Mouse (Mus musculus) hindbrain, embryonic 12.5 days (tissue): Measurements from ENCODE around the gene Olfr530. TPM values are rescaled to one million over a fixed set of nuclear protein-coding genes. Genes with fewer than 3 reads are reported as not detected.

Experiments
- ATAC-seq: fragments of 200-750 bp; cut with Nextera tagmentation; 2 replicates; pipeline ENCODE4 v1.8.0; 2017; ENCODE audit warnings: moderate TSS enrichment; ENCODE audit not compliant: low FRiP score
- H3K27ac ChIP-seq: fragments of 300-500 bp; sonication (generic); 2 replicates; pipeline ENCODE4 v1.5.1; 2016; ENCODE audit warnings: mild to moderate bottlenecking
- H3K27me3 ChIP-seq: fragments of 300-500 bp; sonication (generic); 2 replicates; pipeline ENCODE4 v1.6.1; 2016; ENCODE audit warnings: mild to moderate bottlenecking
- H3K36me3 ChIP-seq: fragments of 300-500 bp; sonication (generic); 2 replicates; pipeline ENCODE4 v1.6.1; 2016; ENCODE audit warnings: mild to moderate bottlenecking
- H3K4me1 ChIP-seq: fragments of 300-500 bp; sonication (generic); 2 replicates; pipeline ENCODE4 v1.6.1; 2016
- H3K4me2 ChIP-seq: fragments of 300-500 bp; sonication (generic); replicated peaks from 2 replicates; pipeline ENCODE4 v1.6.1; 2016; ENCODE audit warnings: mild to moderate bottlenecking
- H3K4me3 ChIP-seq: fragments of 300-500 bp; sonication (generic); 2 replicates; pipeline ENCODE4 v1.5.1; 2016; ENCODE audit warnings: mild to moderate bottlenecking
- H3K9ac ChIP-seq: fragments of 300-500 bp; sonication (generic); 2 replicates; pipeline ENCODE4 v1.6.1; 2016; ENCODE audit warnings: mild to moderate bottlenecking, moderate library complexity
- H3K9me3 ChIP-seq: fragments of 300-500 bp; sonication (generic); replicated peaks from 2 replicates; pipeline ENCODE4 v1.6.1; 2016; ENCODE audit warnings: mild to moderate bottlenecking
- WGBS: fragments of 180-500 bp; shearing (Covaris S2); methylation state at CpG from one replicate; pipeline ENCODE4 v1.1.7; 2016; 5-methylcytosine and 5-hydroxymethylcytosine counted together
- polyA plus RNA-seq: library from polyadenylated mRNA; unstranded; fragments of >200 nt; fragmentation: Nextera tagmentation; extraction: Ambion mirVana; gene quantifications from 2 replicates; pipeline ENCODE4 v1.2.1, GENCODE M21; 2016

Gene Olfr530
- not detected in 2 replicates for polyA plus RNA-seq

DNA sequence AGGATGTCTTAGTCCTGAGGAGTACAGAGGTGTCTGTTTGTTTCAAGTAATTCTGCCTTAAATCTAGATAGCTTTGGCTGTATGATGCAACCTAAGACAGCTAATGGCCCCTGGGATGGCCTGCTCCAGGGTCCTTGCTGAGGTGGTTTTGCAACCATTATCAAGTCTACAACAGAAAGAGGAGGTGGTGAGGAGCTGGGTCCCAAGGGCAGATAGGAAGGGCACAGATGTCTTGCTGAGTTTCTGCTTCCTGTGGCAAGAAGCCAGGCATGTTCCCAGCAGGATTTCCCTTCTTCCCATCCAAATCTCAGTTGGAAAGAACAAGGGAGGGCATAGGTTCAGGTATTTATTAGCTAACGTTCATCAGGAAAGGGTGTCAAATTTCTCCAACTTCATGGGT is at the start of gene Olfr530:
Gene Olfr530, minus strand, starts transcription at position 101 of the 400 bp plus-strand sequence.
- H3K4me1 ChIP-seq = no peaks in the 10 kb centered on the region
- H3K4me3 ChIP-seq = no peak within 1 kb of the TSS
- no peaks in the 10 kb centered on the region for H3K9me3 ChIP-seq
- no peaks in the 10 kb centered on the region for H3K27me3 ChIP-seq
- no peaks in the 10 kb centered on the region for H3K36me3 ChIP-seq
- H3K9ac ChIP-seq = no peak within 1 kb of the TSS
- 33% methylated on average over 1 of the region's 1 CpGs for WGBS
- no peak for ATAC-seq
- no peak within 1 kb of the TSS for H3K4me2 ChIP-seq
- no peak within 1 kb of the TSS for H3K27ac ChIP-seq

DNA sequence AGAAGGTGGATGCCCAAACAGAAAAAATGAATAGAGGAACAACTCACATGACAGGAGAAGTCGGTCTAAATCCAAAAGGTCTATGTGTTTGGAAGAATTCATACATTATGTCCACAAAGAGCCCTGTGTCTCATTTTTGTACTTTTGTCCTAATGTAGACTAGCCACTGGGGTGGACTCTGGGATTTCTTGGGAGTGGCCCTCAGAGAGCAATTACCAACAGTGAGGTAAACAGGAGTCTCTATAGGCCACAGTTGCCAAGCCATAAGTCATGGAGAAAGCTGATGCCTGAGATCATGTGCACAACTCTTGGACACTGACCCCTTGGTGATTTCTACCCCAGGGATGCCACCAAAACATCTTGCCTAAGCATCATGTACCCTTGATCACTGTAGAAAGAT is 45.4 kb upstream of the Olfr530 start, which contains the start of gene Olfr532:
Gene Olfr532, minus strand, starts transcription at position 101 of the 400 bp plus-strand sequence.
- H3K27ac ChIP-seq = no peak within 1 kb of the TSS
- no peak within 1 kb of the TSS for H3K9ac ChIP-seq
- H3K9me3 ChIP-seq = no peaks in the 10 kb centered on the region
- H3K4me2 ChIP-seq = no peak within 1 kb of the TSS
- no peak within 1 kb of the TSS for H3K4me3 ChIP-seq
- H3K27me3 ChIP-seq = no peaks in the 10 kb centered on the region
- WGBS = 96% methylated on average over 1 of the region's 1 CpGs
- ATAC-seq = no peak
- no peaks in the 10 kb centered on the region for H3K4me1 ChIP-seq
- no peaks in the 10 kb centered on the region for H3K36me3 ChIP-seq

DNA sequence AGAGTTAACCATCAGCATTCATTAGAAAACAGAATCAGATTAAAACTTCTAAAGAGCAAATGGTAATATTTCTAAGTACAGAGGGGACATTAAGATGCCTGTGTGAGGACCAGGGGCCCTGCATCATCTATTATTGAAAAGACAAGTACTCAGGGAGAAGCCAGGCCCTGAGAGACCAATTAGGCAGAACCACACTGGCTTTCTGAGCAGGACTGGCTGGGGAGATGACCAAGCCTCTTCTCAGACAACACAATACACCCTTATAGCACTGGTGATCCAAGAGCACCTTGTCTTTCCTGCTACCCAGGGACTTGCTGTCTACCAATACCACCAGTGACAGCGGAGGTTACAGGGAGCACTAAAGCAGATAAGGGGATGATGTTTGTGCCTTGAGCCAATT is 26.7 kb upstream of the Olfr530 start, which contains the start of gene Olfr531:
Gene Olfr531, minus strand, starts transcription at position 101 of the 400 bp plus-strand sequence.
- H3K27me3 ChIP-seq = no peaks in the 10 kb centered on the region
- ATAC-seq = no peak
- H3K4me3 ChIP-seq = no peak within 1 kb of the TSS
- H3K9me3 ChIP-seq = 0 out of 2 replicates have a peak, but pooled peaks cover 3% of the 10 kb centered on the region
- H3K4me1 ChIP-seq = no peaks in the 10 kb centered on the region
- H3K4me2 ChIP-seq = no peak within 1 kb of the TSS
- H3K9ac ChIP-seq = no peak within 1 kb of the TSS
- H3K27ac ChIP-seq = no peak within 1 kb of the TSS
- no peaks in the 10 kb centered on the region for H3K36me3 ChIP-seq
- 100% methylated on average over 1 of the region's 1 CpGs for WGBS

DNA sequence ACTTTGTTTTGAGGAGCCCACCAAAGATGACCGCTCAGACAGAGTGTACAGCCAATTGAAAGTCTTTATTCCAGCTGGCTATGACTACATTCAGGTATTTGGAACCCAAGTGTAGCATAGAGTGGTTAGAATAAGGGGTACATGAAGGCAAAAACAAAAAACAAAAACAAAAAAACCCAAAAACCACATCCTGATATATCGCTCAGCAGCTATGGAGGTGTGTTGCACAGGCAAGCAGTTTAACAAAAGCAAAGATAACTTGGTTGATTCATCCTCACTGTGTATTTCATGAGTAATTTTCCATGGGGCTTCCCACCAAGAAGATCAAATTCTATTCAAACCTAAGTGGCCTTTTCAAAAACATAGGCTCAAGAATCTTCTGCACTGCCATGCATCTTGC is 780 bp upstream of the Olfr530 start:
- Histone ChIP-seq H3K9me3 (no peaks in the 10 kb centered on the region), H3K4me3 (no peak overlapping the region), H3K36me3 (no peaks in the 10 kb centered on the region), H3K9ac (no peak overlapping the region), H3K27ac (no peak overlapping the region), H3K4me1 (no peaks in the 10 kb centered on the region), H3K4me2 (no peak overlapping the region), H3K27me3 (no peaks in the 10 kb centered on the region)
- ATAC-seq = no peak
- WGBS = 98% methylated on average over 2 of the region's 2 CpGs

DNA sequence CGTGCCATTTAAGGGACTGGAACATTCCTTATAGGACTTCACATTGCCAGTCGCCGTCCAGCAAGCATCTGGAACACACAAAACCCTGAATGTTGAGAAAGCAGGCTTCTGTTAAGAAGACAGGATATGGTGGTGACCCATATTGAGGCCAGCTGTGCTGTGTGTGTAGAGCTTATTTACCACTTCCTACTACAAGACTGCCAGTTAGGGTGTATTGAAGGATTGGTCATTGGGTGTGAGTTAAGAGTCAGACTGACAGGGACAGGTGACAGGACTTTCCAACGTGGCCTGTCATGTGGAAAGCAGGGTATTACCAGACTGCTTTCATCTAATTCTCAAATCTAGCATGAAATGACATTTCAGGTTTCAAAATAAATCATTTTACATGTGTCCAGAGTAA is 1.8 kb downstream of the Olfr530 start:
- no peak overlapping the region for H3K27ac ChIP-seq
- H3K4me3 ChIP-seq = no peak overlapping the region
- H3K27me3 ChIP-seq = no peaks in the 10 kb centered on the region
- 69% methylated on average over 4 of the region's 4 CpGs for WGBS
- no peak overlapping the region for H3K4me2 ChIP-seq
- ATAC-seq = no peak
- no peaks in the 10 kb centered on the region for H3K36me3 ChIP-seq
- no peak overlapping the region for H3K9ac ChIP-seq
- no peaks in the 10 kb centered on the region for H3K4me1 ChIP-seq
- no peaks in the 10 kb centered on the region for H3K9me3 ChIP-seq

DNA sequence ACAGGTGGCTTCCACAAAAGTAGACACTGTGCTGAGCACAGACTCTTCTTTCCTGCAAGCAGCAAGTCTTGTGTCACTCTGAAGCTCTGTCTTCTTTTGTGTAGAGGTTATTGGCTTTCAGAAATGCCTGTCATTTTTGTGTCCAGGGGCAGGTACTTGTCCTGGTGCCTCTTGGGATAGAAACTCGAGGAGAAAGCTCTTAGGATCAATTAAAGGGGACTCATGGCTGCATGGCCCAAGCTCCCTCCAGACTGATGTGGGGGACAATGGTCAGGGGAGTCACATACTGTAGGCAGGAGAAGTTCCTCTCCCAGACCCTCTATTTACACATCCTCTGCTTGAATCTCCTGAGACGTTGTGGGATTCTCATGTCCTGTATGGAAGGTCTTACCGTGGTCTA is 14.6 kb downstream of the Olfr530 start, which contains the start of gene Olfr60:
Gene Olfr60, minus strand, starts transcription at position 101 of the 400 bp plus-strand sequence.
- no peak for ATAC-seq
- H3K4me1 ChIP-seq = no peaks in the 10 kb centered on the region
- no peak within 1 kb of the TSS for H3K9ac ChIP-seq
- H3K27me3 ChIP-seq = no peaks in the 10 kb centered on the region
- no peak within 1 kb of the TSS for H3K4me3 ChIP-seq
- H3K4me2 ChIP-seq = no peak within 1 kb of the TSS
- WGBS = 62% methylated on average over 3 of the region's 3 CpGs
- H3K9me3 ChIP-seq = no peaks in the 10 kb centered on the region
- no peak within 1 kb of the TSS for H3K27ac ChIP-seq
- H3K36me3 ChIP-seq = no peaks in the 10 kb centered on the region

DNA sequence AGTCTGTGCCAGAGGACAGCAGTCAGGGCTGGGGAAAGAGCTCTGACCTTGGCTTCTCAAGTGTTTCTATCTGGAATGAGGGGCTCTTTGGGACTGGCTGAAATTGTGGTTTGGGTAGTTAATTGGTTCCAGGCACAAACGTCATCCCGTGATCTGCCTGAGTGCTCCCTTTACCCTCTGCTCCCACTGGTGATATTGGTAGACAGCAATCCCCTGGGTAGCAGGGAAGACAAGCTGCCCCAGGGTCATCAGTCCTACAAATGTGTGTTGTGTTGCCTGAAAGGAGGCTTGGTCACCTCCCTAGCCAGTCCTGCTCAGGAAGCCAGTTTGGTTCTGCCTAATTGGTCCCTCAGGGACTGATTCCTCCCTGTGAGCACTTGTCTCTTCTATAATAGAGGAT is 42.4 kb downstream of the Olfr530 start, which contains the start of gene Olfr527:
Gene Olfr527, plus strand, starts transcription at position 301 of the 400 bp plus-strand sequence.
- 77% methylated on average over 2 of the region's 2 CpGs for WGBS
- Histone ChIP-seq H3K4me2 (no peak within 1 kb of the TSS), H3K4me3 (no peak within 1 kb of the TSS), H3K4me1 (no peaks in the 10 kb centered on the region), H3K27ac (no peak within 1 kb of the TSS), H3K27me3 (no peaks in the 10 kb centered on the region), H3K9ac (no peak within 1 kb of the TSS), H3K36me3 (no peaks in the 10 kb centered on the region), H3K9me3 (no peaks in the 10 kb centered on the region)
- ATAC-seq = no peak

DNA sequence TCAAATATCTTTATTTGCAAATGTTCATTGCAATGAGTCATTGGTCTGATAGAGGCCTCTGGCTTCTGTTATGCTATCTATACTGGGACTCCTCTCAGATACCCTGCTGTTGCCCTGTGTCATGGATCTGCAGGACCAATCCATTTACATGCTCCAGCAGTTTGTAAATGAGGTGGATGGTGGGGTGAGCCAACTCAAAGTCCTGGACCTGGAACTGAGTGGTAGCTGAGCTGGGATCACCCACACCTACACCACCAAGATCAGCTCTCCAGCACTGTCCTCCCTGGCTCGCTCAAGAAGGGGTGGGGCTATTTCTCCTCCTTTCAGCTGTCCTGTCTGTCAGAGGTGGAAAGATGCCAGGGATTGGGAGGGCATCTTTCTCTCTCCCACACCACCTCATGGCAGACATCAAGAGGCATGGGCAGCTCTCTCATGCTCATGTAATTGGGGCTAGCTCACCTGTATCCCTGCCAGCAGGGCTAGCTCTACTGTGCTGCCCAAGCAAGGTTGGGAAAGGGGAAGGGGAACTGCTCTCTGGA is 46.3 kb downstream of the Olfr530 start:
- H3K4me2 ChIP-seq = no peak overlapping the region
- no peaks in the 10 kb centered on the region for H3K4me1 ChIP-seq
- no peak overlapping the region for H3K4me3 ChIP-seq
- WGBS = 53% methylated on average over 1 of the region's 1 CpGs
- H3K27me3 ChIP-seq = no peaks in the 10 kb centered on the region
- no peak overlapping the region for H3K27ac ChIP-seq
- no peaks in the 10 kb centered on the region for H3K9me3 ChIP-seq
- no peak for ATAC-seq
- no peak overlapping the region for H3K9ac ChIP-seq
- no peaks in the 10 kb centered on the region for H3K36me3 ChIP-seq

Other genes starting within 250 kb of the Olfr530 start
- 24.5 and 25.7 TPM in 2 replicates for gene Mtg1, start 238.8 kb downstream of the Olfr530 start, polyA plus RNA-seq
- 3.3 and 4.6 TPM in 2 replicates for gene Sprn, start 221.5 kb downstream of the Olfr530 start, polyA plus RNA-seq
- not detected in 2 replicates for gene Olfr522, start 211.6 kb downstream of the Olfr530 start, polyA plus RNA-seq
- not detected in 2 replicates for gene Olfr523, start 203.1 kb downstream of the Olfr530 start, polyA plus RNA-seq
- gene Olfr524, start 170.4 kb downstream of the Olfr530 start, polyA plus RNA-seq = not detected in 2 replicates
- gene Cd163l1, start 158.1 kb downstream of the Olfr530 start, polyA plus RNA-seq = not detected in 2 replicates
- not detected in 2 replicates for gene 5830411N06Rik, start 129.0 kb downstream of the Olfr530 start, polyA plus RNA-seq
- gene Olfr525, start 55.5 kb downstream of the Olfr530 start, polyA plus RNA-seq = not detected in 2 replicates
- not detected in 2 replicates for gene Olfr527, start 42.3 kb downstream of the Olfr530 start, polyA plus RNA-seq
- gene Olfr60, start 14.7 kb downstream of the Olfr530 start, polyA plus RNA-seq = not detected in 2 replicates
- not detected in 2 replicates for gene Olfr531, start 26.6 kb upstream of the Olfr530 start, polyA plus RNA-seq
- not detected in 2 replicates for gene Olfr532, start 45.3 kb upstream of the Olfr530 start, polyA plus RNA-seq
- gene Olfr533, start 87.0 kb upstream of the Olfr530 start, polyA plus RNA-seq = not detected in 2 replicates
- not detected in 2 replicates for gene Olfr535, start 107.9 kb upstream of the Olfr530 start, polyA plus RNA-seq
- not detected in 2 replicates for gene Olfr536, start 131.1 kb upstream of the Olfr530 start, polyA plus RNA-seq
- not detected in 2 replicates for gene Olfr538, start 191.6 kb upstream of the Olfr530 start, polyA plus RNA-seq
- not detected in 2 replicates for gene Olfr46, start 224.9 kb upstream of the Olfr530 start, polyA plus RNA-seq